28 mouse cellular contexts compared by ENCODE assay signal in genomic region chr13:25341826-25342225, GRCm38 (mm10).
"Had no signal": no experiment of that assay in that cellular context is flagged by ENCODE, and none has a peak within 500 bp of the region (broad histone marks: within the 10 kb centered on the region; RNA-seq: fewer than 3 reads in every experiment).

No protein-coding gene starts in this region.

- H3K36me3 ChIP-seq: heart, embryonic 10.5 days; heart, embryonic 12.5 days; hindbrain, embryonic 10.5 days; hindbrain, embryonic 12.5 days; intestine, embryonic 15.5 days; limb, embryonic 10.5 days; limb, embryonic 12.5 days; liver, embryonic 13.5 days; liver, embryonic 15.5 days had no signal

- H3K4me2 ChIP-seq: heart, embryonic 12.5 days; hindbrain, embryonic 12.5 days; hindbrain, embryonic 14.5 days; intestine, embryonic 15.5 days; limb, embryonic 12.5 days; liver, embryonic 11.5 days; liver, embryonic 13.5 days; liver, embryonic 15.5 days had no signal

- H3K27ac ChIP-seq: heart, embryonic 10.5 days; hindbrain, embryonic 10.5 days; hindbrain, embryonic 12.5 days; hindbrain, embryonic 14.5 days; intestine, embryonic 15.5 days; layer of hippocampus, adult 2 months; left cerebral cortex, adult 2 months; limb, embryonic 10.5 days; limb, embryonic 12.5 days; liver, embryonic 13.5 days; liver, embryonic 15.5 days had no signal

- H3K9me3 ChIP-seq: heart, embryonic 10.5 days; heart, embryonic 12.5 days; hindbrain, embryonic 10.5 days; hindbrain, embryonic 12.5 days; intestine, embryonic 15.5 days; limb, embryonic 10.5 days; limb, embryonic 12.5 days; liver, embryonic 15.5 days had no signal

- DNase-seq: gastrocnemius, postnatal 10 days; gastrocnemius, postnatal 25 days; heart, adult 18-20 months; heart, postnatal 10 days; heart, postnatal 4 days; kidney, adult 18-20 months; kidney, adult 8-10 months; kidney, postnatal 10 days; kidney, postnatal 25 days; kidney, postnatal 4 days; liver; liver, embryonic 13.5 days; liver, postnatal 0 days had no signal

- H3K27me3 ChIP-seq: heart, embryonic 12.5 days; hindbrain, embryonic 12.5 days; intestine, embryonic 15.5 days; limb, embryonic 12.5 days; liver, embryonic 13.5 days; liver, embryonic 15.5 days had no signal

- ATAC-seq: hindbrain, embryonic 16.5 days; inflammation-experienced regulatory T-cells, adult 6 months; intestine, embryonic 15.5 days; intestine, postnatal 0 days; liver, postnatal 0 days had no signal

- H3K4me1 ChIP-seq: heart, embryonic 10.5 days; heart, embryonic 12.5 days; hindbrain, embryonic 10.5 days; hindbrain, embryonic 12.5 days; intestine, embryonic 15.5 days; limb, embryonic 10.5 days; limb, embryonic 12.5 days; liver, embryonic 13.5 days; liver, embryonic 15.5 days had no signal

- H3K4me3 ChIP-seq: heart, embryonic 10.5 days; heart, embryonic 12.5 days; hindbrain, embryonic 10.5 days; hindbrain, embryonic 12.5 days; intestine, embryonic 15.5 days; layer of hippocampus, adult 2 months; left cerebral cortex, adult 2 months; limb, embryonic 10.5 days; limb, embryonic 12.5 days; liver, embryonic 13.5 days; liver, embryonic 15.5 days had no signal

- H3K9ac ChIP-seq: heart, embryonic 12.5 days; hindbrain, embryonic 12.5 days; hindbrain, embryonic 14.5 days; intestine, embryonic 15.5 days; limb, embryonic 12.5 days; liver, embryonic 13.5 days; liver, embryonic 15.5 days; liver, postnatal 0 days had no signal
